Mouse (Mus musculus) spleen, postnatal 4 days (tissue): ENCODE data around the gene Angptl8.
"Not testable (repeated sequence)": the region's sequence is repeated elsewhere in the genome, so short reads cannot be mapped to it uniquely, and the experiment has no call there.

Experiments used
- DNase-seq, 2 experiments: peaks; one replicate each; pipeline ENCODE4 v3.0.0; 2022; ENCODE audit warnings: low spot score in 2 of 2

Angptl8 gene

GRCm38 (mm10) chr9:21835258-21835912 is at the start of gene Angptl8:
TSS of gene Angptl8 (plus strand) at chr9:21835510.
- no peak for DNase-seq

DNA sequence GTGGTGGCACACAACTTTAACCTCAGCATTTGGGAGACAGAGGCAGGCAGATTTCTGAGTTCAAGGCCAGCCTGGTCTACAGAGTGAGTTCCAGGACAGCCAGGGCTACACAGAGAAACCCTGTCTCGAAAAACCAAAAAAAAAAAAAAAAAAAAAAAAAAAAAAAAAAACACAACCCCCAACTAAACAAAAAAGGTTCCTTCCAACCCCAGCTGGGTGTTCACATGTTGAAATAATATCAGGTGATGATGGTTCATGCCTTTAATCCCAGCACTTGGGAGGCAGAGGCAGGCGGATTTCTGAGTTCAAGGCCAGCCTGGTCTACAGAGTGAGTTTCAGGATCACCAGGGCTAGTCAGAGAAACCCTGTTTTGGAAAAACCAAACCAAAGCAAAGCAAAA is 49.0 kb upstream of the Angptl8 start:
- not testable (repeated sequence) for DNase-seq

DNA sequence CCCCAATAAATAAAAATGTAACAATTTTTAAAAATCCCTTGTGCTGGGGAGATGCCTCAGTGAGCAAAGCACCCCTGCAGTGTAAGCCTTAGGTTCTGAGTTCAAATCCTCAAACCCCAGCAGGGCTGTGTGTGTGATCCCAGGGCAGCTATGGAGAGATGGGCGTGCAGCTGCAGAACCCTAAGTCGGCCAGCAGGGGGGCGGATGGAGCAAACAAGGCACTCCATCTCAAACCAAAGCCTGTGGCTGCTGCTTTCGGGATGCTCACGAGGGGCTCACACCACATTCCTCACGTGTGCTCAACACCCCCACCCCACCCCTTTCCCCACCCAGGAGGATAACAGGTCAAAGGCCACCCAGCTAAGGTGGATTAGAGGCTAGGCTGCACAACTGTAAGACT is 48.4 kb upstream of the Angptl8 start:
- peak; percentile 45 to 83 for DNase-seq

DNA sequence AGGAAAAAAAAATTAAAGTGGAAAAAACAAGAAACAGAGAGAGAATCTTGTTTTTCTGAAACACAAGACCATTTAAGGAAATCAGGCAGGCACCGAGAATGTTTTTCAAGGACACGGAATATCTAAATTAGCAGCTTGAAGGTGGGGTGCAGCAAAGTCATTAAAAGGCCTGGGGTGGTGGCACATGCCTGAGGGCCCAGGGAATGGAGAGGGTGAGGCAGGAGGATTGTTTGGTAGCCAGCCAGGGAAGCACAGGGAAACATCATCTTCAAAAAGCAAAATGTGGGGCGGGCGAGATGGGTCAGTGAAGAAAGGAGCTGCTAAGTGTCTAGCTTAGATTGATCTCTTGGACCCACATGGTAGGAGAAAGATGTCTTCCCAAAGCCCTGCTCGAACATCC is 47.7 kb upstream of the Angptl8 start:
- DNase-seq: no peak

DNA sequence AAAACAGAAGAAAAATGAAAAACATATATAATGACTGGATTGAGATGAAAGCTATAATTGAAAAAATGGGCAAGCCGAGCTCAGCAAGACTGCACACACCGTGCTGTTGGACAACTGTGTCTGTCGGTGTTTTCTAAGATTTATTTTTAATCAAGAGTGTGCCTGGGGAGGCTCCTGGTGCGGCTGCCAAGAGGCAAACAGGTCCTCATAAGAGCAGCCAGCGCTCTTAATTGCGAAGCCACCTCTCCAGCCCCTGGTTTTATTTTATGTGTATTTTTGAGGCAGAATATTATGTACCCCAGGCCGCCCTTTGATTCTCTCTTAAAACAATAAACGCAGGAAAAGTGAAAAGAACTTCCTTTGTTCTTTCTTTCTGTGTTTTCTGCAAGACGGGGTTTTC is 47.1 kb upstream of the Angptl8 start:
- DNase-seq: no peak

- no peak for DNase-seq
These were observed 43.4 kb upstream of the Angptl8 start for GRCm38 (mm10) chr9:21791861-21792260.

GRCm38 (mm10) chr9:21792644-21793043 is 42.7 kb upstream of the Angptl8 start:
- no peak for DNase-seq

DNA sequence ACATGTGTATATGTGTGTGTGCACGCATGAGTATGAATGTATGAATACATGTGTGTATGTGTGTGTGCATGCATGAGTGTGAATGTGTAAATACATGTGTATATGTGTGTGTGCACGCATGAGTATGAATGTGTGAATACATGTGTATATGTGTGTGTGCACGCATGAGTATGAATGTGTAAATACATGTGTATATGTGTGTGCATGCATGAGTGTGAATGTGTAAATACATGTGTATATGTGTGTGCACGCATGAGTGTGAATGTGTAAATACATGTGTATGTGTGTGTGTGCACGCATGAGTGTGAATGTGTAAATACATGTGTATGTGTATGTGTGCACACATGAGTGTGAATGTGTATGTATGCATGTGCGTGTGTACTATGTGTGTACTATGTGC is 41.8 kb upstream of the Angptl8 start:
- DNase-seq: not testable (repeated sequence)

- no peak for DNase-seq
These were observed 40.9 kb upstream of the Angptl8 start for GRCm38 (mm10) chr9:21794344-21794834.

- DNase-seq: no peak
These were observed 40.4 kb upstream of the Angptl8 start for GRCm38 (mm10) chr9:21794925-21795324.

GRCm38 (mm10) chr9:21795579-21795978 is 39.7 kb upstream of the Angptl8 start:
- DNase-seq: no peak

DNA sequence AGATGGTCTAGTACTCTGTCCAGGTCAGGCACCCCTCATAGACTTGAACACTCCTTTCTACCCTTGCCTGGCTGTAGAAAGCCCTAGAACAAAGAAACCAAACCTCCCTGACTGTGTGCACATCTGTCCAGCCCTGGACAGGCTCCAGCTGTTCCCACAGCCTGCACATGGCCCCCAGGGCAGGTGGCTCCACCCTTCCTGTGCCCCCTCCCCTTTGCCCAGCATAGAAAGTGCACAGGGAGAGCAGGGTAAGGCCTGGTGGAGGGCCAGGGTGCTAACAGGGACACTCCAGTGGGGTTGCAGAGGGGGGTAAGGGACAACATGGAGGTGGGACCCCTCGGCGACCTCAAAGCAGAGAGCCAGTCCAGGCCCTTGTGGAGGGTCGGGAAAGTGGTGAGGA is 39.1 kb upstream of the Angptl8 start:
- no peak for DNase-seq

GRCm38 (mm10) chr9:21796919-21797318 is 38.4 kb upstream of the Angptl8 start:
- DNase-seq: no peak

DNA sequence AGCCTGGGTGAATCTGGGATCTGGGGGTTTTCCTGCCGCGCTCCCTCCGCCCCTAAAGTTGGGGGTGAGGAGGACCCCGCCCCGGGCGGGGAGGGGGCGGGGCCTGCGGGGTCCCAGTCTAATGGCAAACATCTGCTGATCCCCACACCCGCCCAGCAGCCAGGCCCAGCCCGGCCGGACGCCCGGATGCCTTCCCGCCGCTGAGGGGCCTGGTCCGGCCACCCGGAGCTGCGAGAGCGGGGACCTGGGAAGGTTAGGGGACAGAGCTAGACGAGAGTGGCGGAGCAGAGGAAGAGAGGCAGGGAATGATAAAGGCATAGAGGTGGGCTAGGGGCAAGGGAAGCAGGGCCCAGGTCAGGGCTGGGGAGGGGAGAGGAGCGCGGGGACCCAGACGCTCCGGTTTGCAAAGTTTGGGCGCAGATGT is 37.4 kb upstream of the Angptl8 start:
- peak; percentile 36 to 72 for DNase-seq

- peak; percentile 80 to 91 for DNase-seq
These were observed 36.8 kb upstream of the Angptl8 start, which contains the start of gene Kank2 for GRCm38 (mm10) chr9:21798345-21799009. TSS of gene Kank2 (minus strand) at chr9:21798744.

DNA sequence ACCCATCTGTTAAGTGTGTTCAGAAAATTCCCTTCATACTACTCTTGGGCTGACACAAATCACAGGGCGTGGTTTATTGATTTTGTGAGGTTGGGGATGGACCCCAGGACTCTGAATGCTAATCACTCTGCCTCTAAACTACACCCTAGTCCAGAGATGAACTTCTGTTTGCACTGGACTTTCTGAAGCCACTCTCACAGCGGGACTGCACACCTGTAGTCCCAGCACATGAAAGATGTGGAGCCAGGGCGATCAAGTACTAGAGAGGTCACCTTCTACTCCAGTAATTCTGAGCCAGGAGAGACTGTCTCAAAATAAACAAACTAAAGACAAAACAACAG is 36.3 kb upstream of the Angptl8 start:
- no peak for DNase-seq

DNA sequence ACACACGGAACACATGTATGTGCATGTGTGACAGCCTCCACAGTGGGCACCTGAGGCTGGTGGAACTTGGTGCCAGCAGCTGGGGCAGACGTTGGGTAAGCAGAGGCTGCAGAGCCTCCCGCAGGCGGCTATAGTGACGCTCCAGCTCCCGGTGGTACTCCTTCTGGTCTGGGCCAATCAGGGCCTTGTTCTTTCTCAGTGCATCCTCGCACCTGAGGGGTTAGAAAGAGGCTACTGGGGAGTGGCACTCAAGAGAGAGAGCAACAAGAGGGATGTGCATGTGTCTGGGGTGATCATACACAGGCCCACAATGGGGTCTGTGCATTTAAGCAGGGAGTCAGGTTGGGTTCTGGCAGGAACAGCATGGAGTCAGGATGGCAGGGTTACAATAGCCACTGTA is 34.2 kb upstream of the Angptl8 start:
- no peak for DNase-seq

GRCm38 (mm10) chr9:21801591-21801990 is 33.7 kb upstream of the Angptl8 start:
- no peak for DNase-seq

- DNase-seq: peak; percentile 68 to 92
These were observed 31.2 kb upstream of the Angptl8 start for GRCm38 (mm10) chr9:21803986-21804644.

GRCm38 (mm10) chr9:21806363-21806762 is 28.9 kb upstream of the Angptl8 start:
- no peak for DNase-seq

DNA sequence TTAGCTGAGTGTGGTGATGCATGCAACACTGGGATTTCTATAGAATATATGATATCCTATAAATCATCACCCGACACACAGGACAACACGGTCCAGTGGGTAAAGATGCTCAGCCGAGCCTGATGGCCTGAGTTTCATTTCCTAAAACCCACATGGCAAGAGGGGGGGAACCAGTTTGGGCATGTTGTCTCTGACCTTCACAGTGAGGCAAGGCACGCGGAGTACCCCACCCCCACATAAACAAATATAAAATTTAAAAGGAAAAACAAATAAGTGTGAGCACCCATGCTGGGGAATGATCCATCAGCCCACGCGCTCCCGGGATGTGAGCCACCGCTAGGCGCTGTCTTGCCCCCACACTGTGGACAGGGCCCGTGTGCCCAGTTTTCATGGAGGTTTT is 28.3 kb upstream of the Angptl8 start:
- no peak for DNase-seq

GRCm38 (mm10) chr9:21808561-21808960 is 26.7 kb upstream of the Angptl8 start:
- no peak for DNase-seq

GRCm38 (mm10) chr9:21811170-21811569 is 24.1 kb upstream of the Angptl8 start:
- no peak for DNase-seq
